Mouse (Mus musculus): Measurements from ENCODE around the gene Gpatch1. TPM values are rescaled to one million over a fixed set of nuclear protein-coding genes. Genes with fewer than 3 reads are reported as not detected.

Gene Gpatch1
- total and polyA plus RNA-seq, 3 experiments, result 13.4 to 27.1 (median 17.3) TPM

DNA sequence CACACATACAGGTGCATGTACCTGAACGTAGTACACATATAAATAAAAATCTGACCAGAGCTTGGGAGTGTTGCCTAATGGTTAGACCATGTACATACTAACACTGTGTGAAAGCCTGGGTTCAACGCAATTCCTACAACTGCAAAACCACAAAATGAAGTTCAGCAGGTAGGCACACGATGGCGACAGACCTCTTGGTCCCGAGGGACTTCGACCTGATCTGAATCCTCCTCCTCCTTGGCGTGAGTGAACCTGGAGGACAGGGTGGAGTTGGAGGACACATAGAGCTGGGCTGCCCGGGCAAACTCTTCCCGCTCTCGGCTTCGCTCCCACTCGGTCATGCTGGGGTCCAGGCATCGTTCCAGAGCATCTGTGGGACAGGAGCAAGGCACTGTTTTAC lies 24.8 kb downstream of the Gpatch1 start:
- peaks cover 92% of the 10 kb centered on the region for H3K36me3 ChIP-seq (replicated peaks)
- no peaks in the 10 kb centered on the region for H3K4me1 ChIP-seq (ENCODE audit: insufficient read depth, low read depth, low read length)
- H3K27me3 ChIP-seq (ENCODE audit: insufficient read depth, low read length), result no peaks in the 10 kb centered on the region
- TF ChIP-seq GATA1 (IDR thresholded peaks at IDR 0.05; ENCODE audit: borderline replicate concordance, low read length), result no peak
- TF ChIP-seq CTCF (IDR thresholded peaks at IDR 0.05; ENCODE audit: low read depth, low read length), result no peak
- TF ChIP-seq TAL1 (conservative IDR thresholded peaks at IDR 0.05; ENCODE audit: low read depth, low read length), result no peak
- no peak for TF ChIP-seq GATA2 (IDR thresholded peaks at IDR 0.05; ENCODE audit: borderline replicate concordance, low read depth, low read length)
- TF ChIP-seq POLR2AphosphoS5 (IDR thresholded peaks at IDR 0.05; ENCODE audit: insufficient replicate concordance, low read depth, low read length), result no peak
- H3K4me3 ChIP-seq (ENCODE audit: low read depth, low read length), result no peak overlapping the region
- no peak for DNase-seq (ENCODE audit: low spot score)
- no peak for ATAC-seq (ENCODE audit: extremely low read depth, insufficient number of reproducible peaks, low FRiP score, poor library complexity, severe bottlenecking)
- no peaks in the 10 kb centered on the region for H3K9me3 ChIP-seq (replicated peaks)

DNA sequence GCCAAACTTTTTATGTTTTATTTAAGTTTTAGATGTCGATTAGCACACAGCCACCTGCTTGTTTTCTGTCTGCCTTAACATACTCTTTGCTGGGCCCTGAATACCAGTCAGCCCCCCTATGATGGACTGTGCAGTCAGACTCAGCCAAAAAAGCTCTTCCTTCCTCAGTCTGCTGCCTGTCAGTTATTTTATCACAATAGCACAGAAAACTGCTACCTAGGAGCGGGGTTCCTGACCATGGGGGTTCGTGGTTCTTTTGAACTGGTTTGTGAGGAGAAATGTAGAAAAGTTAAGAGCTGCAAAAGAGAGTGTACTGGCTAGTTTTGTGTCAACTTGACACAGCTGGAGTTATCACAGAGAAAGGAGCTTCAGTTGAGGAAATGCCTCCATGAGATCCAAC lies 39.3 kb downstream of the Gpatch1 start:
- DNase-seq (ENCODE audit: low spot score) (no peak), ATAC-seq (ENCODE audit: extremely low read depth, insufficient number of reproducible peaks, low FRiP score, poor library complexity, severe bottlenecking) (no peak)
- peaks cover 80% of the 10 kb centered on the region for H3K36me3 ChIP-seq (replicated peaks)
- H3K4me1 ChIP-seq (ENCODE audit: insufficient read depth, low read depth, low read length), result no peaks in the 10 kb centered on the region
- peaks cover 18% of the 10 kb centered on the region for H3K9me3 ChIP-seq (replicated peaks)
- H3K27me3 ChIP-seq (ENCODE audit: insufficient read depth, low read length), result no peaks in the 10 kb centered on the region
- no peak for TF ChIP-seq GATA1 (IDR thresholded peaks at IDR 0.05; ENCODE audit: borderline replicate concordance, low read length)
- no peak for TF ChIP-seq TAL1 (conservative IDR thresholded peaks at IDR 0.05; ENCODE audit: low read depth, low read length)
- no peak overlapping the region for H3K4me3 ChIP-seq (ENCODE audit: low read depth, low read length)

DNA sequence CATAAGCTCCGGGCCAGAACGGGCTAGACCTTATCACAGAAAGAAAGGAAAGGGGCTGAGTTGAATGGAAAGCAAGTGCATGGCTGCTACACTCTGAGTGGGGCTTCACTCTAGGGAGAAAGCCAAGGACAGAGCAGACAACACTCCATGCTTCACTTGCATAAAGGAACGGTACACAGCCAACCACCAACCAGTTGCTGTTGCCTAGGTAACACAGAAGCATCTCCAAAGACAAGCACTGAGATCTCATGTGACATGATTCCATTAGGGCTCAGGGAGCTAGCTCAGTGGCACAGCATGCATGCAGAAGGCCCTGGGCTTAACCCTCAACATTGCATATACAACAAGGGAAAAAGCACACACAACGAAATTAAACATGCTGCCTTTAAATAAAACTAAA lies 40.8 kb downstream of the Gpatch1 start:
- TF ChIP-seq CTCF (IDR thresholded peaks at IDR 0.05; ENCODE audit: low read depth, low read length) (no peak), POLR2AphosphoS5 (IDR thresholded peaks at IDR 0.05; ENCODE audit: insufficient replicate concordance, low read depth, low read length) (no peak), GATA1 (IDR thresholded peaks at IDR 0.05; ENCODE audit: borderline replicate concordance, low read length) (no peak), TAL1 (conservative IDR thresholded peaks at IDR 0.05; ENCODE audit: low read depth, low read length) (no peak), GATA2 (IDR thresholded peaks at IDR 0.05; ENCODE audit: borderline replicate concordance, low read depth, low read length) (no peak)
- no peaks in the 10 kb centered on the region for H3K4me1 ChIP-seq (ENCODE audit: insufficient read depth, low read depth, low read length)
- H3K36me3 ChIP-seq (replicated peaks), result peaks cover 66% of the 10 kb centered on the region
- DNase-seq (ENCODE audit: low spot score) (no peak), ATAC-seq (ENCODE audit: extremely low read depth, insufficient number of reproducible peaks, low FRiP score, poor library complexity, severe bottlenecking) (no peak)
- no peak overlapping the region for H3K4me3 ChIP-seq (ENCODE audit: low read depth, low read length)
- peaks cover 18% of the 10 kb centered on the region for H3K9me3 ChIP-seq (replicated peaks)
- H3K27me3 ChIP-seq (ENCODE audit: insufficient read depth, low read length), result no peaks in the 10 kb centered on the region

DNA sequence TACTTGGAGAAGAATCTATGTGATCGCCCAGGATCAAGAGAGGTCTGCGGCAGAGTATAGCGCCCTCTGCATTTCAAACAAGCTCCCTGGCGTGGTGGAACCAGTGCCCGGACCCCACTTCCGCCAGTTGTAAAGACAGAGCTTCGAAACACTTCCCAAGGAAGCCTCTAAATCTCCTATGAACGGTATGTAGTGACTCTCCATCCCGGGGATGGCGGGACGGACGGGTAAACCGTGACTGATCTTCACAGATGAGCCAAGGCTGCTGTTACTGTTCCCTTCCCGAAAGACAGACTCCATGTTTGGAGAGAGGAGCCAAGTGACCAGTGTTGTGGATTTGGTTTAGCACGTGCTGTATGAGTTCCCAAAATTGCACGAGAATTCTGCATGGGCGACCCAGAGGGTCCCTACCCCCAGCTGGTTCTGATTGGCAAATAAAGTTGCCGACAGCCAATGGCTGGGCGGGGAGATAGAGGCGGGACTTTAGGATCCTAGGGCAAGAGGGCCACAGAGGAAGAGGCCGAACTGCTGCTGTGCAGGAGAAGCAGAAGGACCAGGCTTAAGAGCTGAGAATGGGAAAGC lies 48.7 kb downstream of the Gpatch1 start:
- Histone ChIP-seq H3K4me1 (ENCODE audit: insufficient read depth, low read depth, low read length) (no peaks in the 10 kb centered on the region), H3K4me3 (ENCODE audit: low read depth, low read length) (no peak overlapping the region), H3K27me3 (ENCODE audit: insufficient read depth, low read length) (no peaks in the 10 kb centered on the region), H3K36me3 (replicated peaks) (no peaks in the 10 kb centered on the region), H3K9me3 (replicated peaks) (peaks cover 3% of the 10 kb centered on the region)
- DNase-seq (ENCODE audit: low spot score) (no peak), ATAC-seq (ENCODE audit: extremely low read depth, insufficient number of reproducible peaks, low FRiP score, poor library complexity, severe bottlenecking) (no peak)
- TF ChIP-seq GATA2 (IDR thresholded peaks at IDR 0.05; ENCODE audit: borderline replicate concordance, low read depth, low read length) (no peak), GATA1 (IDR thresholded peaks at IDR 0.05; ENCODE audit: borderline replicate concordance, low read length) (no peak), TAL1 (conservative IDR thresholded peaks at IDR 0.05; ENCODE audit: low read depth, low read length) (no peak), CTCF (IDR thresholded peaks at IDR 0.05; ENCODE audit: low read depth, low read length) (no peak), POLR2AphosphoS5 (IDR thresholded peaks at IDR 0.05; ENCODE audit: insufficient replicate concordance, low read depth, low read length) (no peak)

DNA sequence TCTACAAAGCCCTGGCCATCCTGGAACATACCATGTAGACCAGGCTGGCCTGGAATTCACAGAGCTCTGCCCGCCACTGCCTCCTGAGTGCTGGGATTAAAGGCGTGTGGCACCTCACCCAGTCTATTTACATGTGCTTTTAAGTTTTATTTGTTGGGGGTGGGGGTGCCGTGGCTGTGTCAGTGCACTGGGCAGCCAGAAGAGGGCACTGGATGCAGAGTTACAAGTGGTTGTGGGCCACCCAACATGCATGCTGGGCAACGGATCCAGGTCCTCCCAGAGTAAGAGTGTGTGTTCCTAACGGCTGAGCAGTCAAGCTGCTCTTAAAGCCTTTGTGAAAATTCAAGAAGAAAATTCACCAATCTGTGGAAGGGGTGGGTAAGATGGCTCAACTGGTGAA lies 50.4 kb downstream of the Gpatch1 start:
- TF ChIP-seq GATA2 (IDR thresholded peaks at IDR 0.05; ENCODE audit: borderline replicate concordance, low read depth, low read length) (no peak), GATA1 (IDR thresholded peaks at IDR 0.05; ENCODE audit: borderline replicate concordance, low read length) (no peak), CTCF (IDR thresholded peaks at IDR 0.05; ENCODE audit: low read depth, low read length) (no peak), TAL1 (conservative IDR thresholded peaks at IDR 0.05; ENCODE audit: low read depth, low read length) (no peak), POLR2AphosphoS5 (IDR thresholded peaks at IDR 0.05; ENCODE audit: insufficient replicate concordance, low read depth, low read length) (no peak)
- ATAC-seq (ENCODE audit: extremely low read depth, insufficient number of reproducible peaks, low FRiP score, poor library complexity, severe bottlenecking) (no peak), DNase-seq (ENCODE audit: low spot score) (no peak)
- Histone ChIP-seq H3K4me3 (ENCODE audit: low read depth, low read length) (no peak overlapping the region), H3K36me3 (replicated peaks) (no peaks in the 10 kb centered on the region), H3K9me3 (replicated peaks) (no peaks in the 10 kb centered on the region), H3K27me3 (ENCODE audit: insufficient read depth, low read length) (peaks cover 5% of the 10 kb centered on the region; the same call in 1 of the 2 replicates), H3K4me1 (ENCODE audit: insufficient read depth, low read depth, low read length) (no peaks in the 10 kb centered on the region)

DNA sequence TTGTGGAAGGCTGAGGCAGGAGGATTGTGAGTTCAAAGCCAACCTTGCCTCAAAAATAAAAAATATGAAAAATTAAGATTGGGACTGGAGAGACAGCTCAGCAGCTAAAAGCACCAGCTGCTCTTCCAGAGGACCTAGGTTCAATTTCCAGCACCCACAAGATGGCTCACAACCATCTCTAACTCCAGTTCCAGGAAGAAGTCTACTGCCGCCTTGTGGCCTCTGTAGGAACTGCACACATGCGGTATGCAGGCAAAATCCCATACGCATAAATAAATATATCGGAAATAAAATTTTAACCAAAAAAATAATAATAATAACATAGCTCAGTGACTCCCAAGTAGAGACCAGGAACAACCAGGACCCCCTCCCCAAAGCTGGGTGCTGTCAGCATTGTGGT lies 51.6 kb downstream of the Gpatch1 start:
- DNase-seq (ENCODE audit: low spot score), result no peak

More for the DNA sequence above, 51.6 kb downstream of the Gpatch1 start:
- Histone ChIP-seq H3K4me1 (ENCODE audit: insufficient read depth, low read depth, low read length) (no peaks in the 10 kb centered on the region), H3K36me3 (replicated peaks) (no peaks in the 10 kb centered on the region), H3K4me3 (ENCODE audit: low read depth, low read length) (no peak overlapping the region), H3K9me3 (replicated peaks) (no peaks in the 10 kb centered on the region), H3K27me3 (ENCODE audit: insufficient read depth, low read length) (peaks cover 10% of the 10 kb centered on the region; the same call in 1 of the 2 replicates)
- no peak for ATAC-seq (ENCODE audit: extremely low read depth, insufficient number of reproducible peaks, low FRiP score, poor library complexity, severe bottlenecking)
- TF ChIP-seq GATA1 (IDR thresholded peaks at IDR 0.05; ENCODE audit: borderline replicate concordance, low read length) (no peak), CTCF (IDR thresholded peaks at IDR 0.05; ENCODE audit: low read depth, low read length) (peak; percentile 38; the same call in 1 of the 2 replicates), TAL1 (conservative IDR thresholded peaks at IDR 0.05; ENCODE audit: low read depth, low read length) (no peak), POLR2AphosphoS5 (IDR thresholded peaks at IDR 0.05; ENCODE audit: insufficient replicate concordance, low read depth, low read length) (no peak)
